Mouse (Mus musculus) neural tube, embryonic 11.5 days (tissue): ENCODE measurements at regions not wholly inside any gene's neighbourhood (a gene's known extent, or its start where the extent isn't known, plus 50 kb on each side); places are given as distances from the start of the nearest gene placed in this dataset.

Experiments
- ATAC-seq: fragments of 200-750 bp; cut with Nextera tagmentation; 2 replicates; pipeline ENCODE4 v1.8.0; 2017; ENCODE audit warnings: moderate number of reproducible peaks, mild to moderate bottlenecking, moderate TSS enrichment, moderate library complexity; ENCODE audit not compliant: insufficient read depth, low FRiP score, low TSS enrichment
- DNase-seq: peaks from one replicate; pipeline ENCODE4 v3.0.0-alpha.2; 2015; ENCODE audit warnings: low spot score
- H3K27ac ChIP-seq: fragments of 300-500 bp; sonication (generic); 2 replicates; pipeline ENCODE4 v1.5.1; 2014; ENCODE audit warnings: low read depth, mild to moderate bottlenecking, low read length
- H3K27me3 ChIP-seq: fragments of 300-500 bp; sonication (generic); 2 replicates; pipeline ENCODE4 v1.6.1; 2014; ENCODE audit warnings: mild to moderate bottlenecking, low read length, mixed read lengths; ENCODE audit not compliant: control insufficient read depth, insufficient read depth
- H3K36me3 ChIP-seq: fragments of 300-500 bp; sonication (generic); 2 replicates; pipeline ENCODE4 v1.6.1; 2014; ENCODE audit warnings: mild to moderate bottlenecking, low read length, moderate library complexity, mixed read lengths; ENCODE audit not compliant: control insufficient read depth, insufficient read depth
- H3K4me1 ChIP-seq: fragments of 300-500 bp; sonication (generic); 2 replicates; pipeline ENCODE4 v1.6.1; 2014; ENCODE audit warnings: low read length, mixed read lengths; ENCODE audit not compliant: control insufficient read depth, insufficient read depth
- H3K4me2 ChIP-seq: fragments of 300-500 bp; sonication (generic); 2 replicates; pipeline ENCODE4 v1.6.1; 2014; ENCODE audit warnings: low read depth, mild to moderate bottlenecking, moderate library complexity
- H3K4me3 ChIP-seq: fragments of 300-500 bp; sonication (generic); 2 replicates; pipeline ENCODE4 v1.5.1; 2014; ENCODE audit warnings: low read depth, low read length
- H3K9ac ChIP-seq: fragments of 300-500 bp; sonication (generic); 2 replicates; pipeline ENCODE4 v1.6.1; 2014; ENCODE audit warnings: mild to moderate bottlenecking, low read length
- H3K9me3 ChIP-seq: fragments of 300-500 bp; sonication (generic); 2 replicates; pipeline ENCODE4 v1.6.1; 2016; ENCODE audit warnings: low read length; ENCODE audit not compliant: control insufficient read depth
- WGBS: fragments of 180-500 bp; shearing (Covaris S2); extraction: QIAGEN DNeasy Blood & Tissue Kit; methylation state at CpG from one replicate; pipeline ENCODE4 v1.1.7; 2014; 5-methylcytosine and 5-hydroxymethylcytosine counted together

GRCm38 (mm10) chr19:14094191-14094590, 180.9 kb downstream of the Olfr1505 start:
- 57% methylated on average over 2 of the region's 2 CpGs for WGBS
- no peak for ATAC-seq

GRCm38 (mm10) chr19:14096187-14096586, 182.9 kb downstream of the Olfr1505 start:
- Histone ChIP-seq H3K27ac (no peak overlapping the region), H3K9ac (no peak overlapping the region), H3K27me3 (no peaks in the 10 kb centered on the region), H3K4me2 (no peak overlapping the region), H3K4me1 (no peaks in the 10 kb centered on the region), H3K36me3 (no peaks in the 10 kb centered on the region), H3K9me3 (no peaks in the 10 kb centered on the region), H3K4me3 (no peak overlapping the region)
- no peak for ATAC-seq
- WGBS: 83% methylated on average over 5 of the region's 5 CpGs
- no peak for DNase-seq

More at GRCm38 (mm10) chr19:14094191-14094590, 180.9 kb downstream of the Olfr1505 start:
- Histone ChIP-seq H3K4me1 (no peaks in the 10 kb centered on the region), H3K27me3 (no peaks in the 10 kb centered on the region), H3K9ac (no peak overlapping the region), H3K4me2 (no peak overlapping the region), H3K9me3 (no peaks in the 10 kb centered on the region), H3K4me3 (no peak overlapping the region), H3K36me3 (no peaks in the 10 kb centered on the region), H3K27ac (no peak overlapping the region)
- DNase-seq: no peak

DNA sequence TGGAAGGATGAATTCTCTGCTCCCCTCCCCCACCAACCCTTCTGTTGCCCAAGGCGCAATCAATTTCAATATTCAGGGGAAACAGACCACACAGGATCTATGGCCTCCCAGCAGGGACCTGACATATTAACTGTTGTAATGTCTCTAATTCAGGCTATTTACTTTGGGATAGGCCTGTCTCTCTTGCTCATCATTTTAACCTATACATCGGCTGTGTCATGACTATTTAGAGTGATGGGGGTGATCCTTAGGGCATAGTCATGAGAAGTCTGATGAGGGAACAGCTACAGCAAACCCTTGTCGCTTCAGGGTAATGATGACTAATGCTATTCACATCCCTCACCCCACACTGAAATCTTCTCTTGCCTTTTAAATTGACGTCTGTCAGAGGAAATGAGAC, 195.8 kb downstream of the Olfr1505 start:
- H3K36me3 ChIP-seq: no peaks in the 10 kb centered on the region
- no peak overlapping the region for H3K9ac ChIP-seq
- H3K4me1 ChIP-seq: no peaks in the 10 kb centered on the region
- ATAC-seq (peak; percentile 69; the same call in 1 of the 2 replicates), DNase-seq (peak; percentile 42)
- no peak overlapping the region for H3K27ac ChIP-seq
- WGBS: 56% methylated on average over 4 of the region's 4 CpGs
- no peak overlapping the region for H3K4me3 ChIP-seq
- H3K9me3 ChIP-seq: no peaks in the 10 kb centered on the region
- H3K4me2 ChIP-seq: no peak overlapping the region
- H3K27me3 ChIP-seq: no peaks in the 10 kb centered on the region

DNA sequence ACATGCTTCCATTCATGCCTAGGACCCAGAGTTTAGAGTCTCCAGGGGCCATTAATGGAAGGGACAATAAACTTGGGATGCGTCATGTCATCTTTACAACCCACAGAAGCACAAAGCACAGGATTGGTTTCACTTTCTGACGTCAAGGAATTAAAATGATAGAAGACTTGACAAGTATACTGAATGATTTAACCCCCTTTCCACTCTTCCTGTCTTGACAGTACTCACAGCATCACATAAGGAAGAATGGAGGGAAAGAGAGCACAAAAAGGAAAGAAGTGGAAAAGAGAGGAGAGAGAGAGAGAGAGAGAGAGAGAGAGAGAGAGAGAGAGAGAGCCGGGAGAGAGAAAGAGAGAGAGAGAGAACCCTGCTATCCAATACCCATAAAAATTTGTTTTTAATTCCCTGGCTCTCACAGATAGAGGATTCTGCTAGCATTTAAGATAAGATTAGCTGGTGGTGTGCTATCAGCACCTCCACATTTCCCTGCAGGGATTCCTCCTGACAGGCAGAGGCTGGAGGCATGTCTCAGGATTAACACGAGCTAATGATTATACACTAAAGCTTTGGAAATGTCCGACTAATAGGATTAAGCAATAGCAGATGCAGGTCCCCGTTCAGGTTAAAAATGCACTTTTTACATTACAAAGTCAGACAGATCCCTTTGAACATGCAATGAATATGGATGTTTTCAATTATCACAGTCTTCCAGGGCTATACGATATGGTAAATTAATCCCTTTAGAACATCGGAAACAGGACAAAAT, 210.2 kb downstream of the Olfr1505 start:
- no peak overlapping the region for H3K4me2 ChIP-seq
- ATAC-seq (no peak), DNase-seq (no peak)
- no peaks in the 10 kb centered on the region for H3K27me3 ChIP-seq
- no peaks in the 10 kb centered on the region for H3K9me3 ChIP-seq
- H3K9ac ChIP-seq: no peak overlapping the region
- no peaks in the 10 kb centered on the region for H3K36me3 ChIP-seq
- H3K27ac ChIP-seq: no peak overlapping the region
- H3K4me1 ChIP-seq: no peaks in the 10 kb centered on the region
- WGBS: 24% methylated on average over 7 of the region's 8 CpGs
- no peak overlapping the region for H3K4me3 ChIP-seq

DNA sequence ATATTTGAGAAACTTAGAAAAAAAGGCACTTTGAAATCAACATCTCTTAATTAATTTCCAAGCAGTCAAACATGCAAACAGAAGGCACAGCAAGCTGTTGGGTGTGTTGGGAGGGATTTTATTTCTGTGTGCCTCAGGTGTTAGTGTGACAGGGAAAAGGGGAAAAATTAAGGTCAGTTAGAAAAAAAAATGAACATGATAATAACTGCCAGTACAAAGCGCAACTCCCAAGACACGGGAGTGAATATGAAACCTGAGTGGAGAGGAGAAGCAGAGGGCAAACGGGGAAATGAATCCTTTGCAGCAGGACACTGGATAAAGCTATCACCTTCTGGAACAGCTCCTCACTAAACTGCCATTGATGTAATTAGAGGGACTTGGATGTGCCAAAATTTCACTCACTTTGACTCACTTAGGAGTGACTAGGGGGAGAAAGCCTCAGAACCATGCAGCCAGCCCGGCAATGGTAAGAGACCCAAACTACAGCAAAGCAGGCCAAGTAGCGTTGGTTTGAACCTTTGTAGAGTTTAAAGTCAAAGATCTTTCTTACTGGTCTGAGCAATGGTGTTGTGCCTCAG, 211.0 kb downstream of the Olfr1505 start:
- H3K4me2 ChIP-seq: no peak overlapping the region
- no peak overlapping the region for H3K9ac ChIP-seq
- H3K4me3 ChIP-seq: no peak overlapping the region
- ATAC-seq: no peak
- no peak overlapping the region for H3K27ac ChIP-seq
- no peaks in the 10 kb centered on the region for H3K9me3 ChIP-seq
- H3K27me3 ChIP-seq: no peaks in the 10 kb centered on the region
- WGBS: 61% methylated on average over 5 of the region's 5 CpGs
- DNase-seq: no peak
- H3K4me1 ChIP-seq: no peaks in the 10 kb centered on the region
- no peaks in the 10 kb centered on the region for H3K36me3 ChIP-seq

- Histone ChIP-seq H3K27ac (no peak overlapping the region), H3K4me1 (no peaks in the 10 kb centered on the region), H3K36me3 (no peaks in the 10 kb centered on the region), H3K9me3 (no peaks in the 10 kb centered on the region), H3K9ac (no peak overlapping the region), H3K4me2 (no peak overlapping the region), H3K4me3 (no peak overlapping the region), H3K27me3 (no peaks in the 10 kb centered on the region)
- ATAC-seq: no peak
- no peak for DNase-seq
- WGBS: 64% methylated on average over 5 of the region's 5 CpGs
Measured at GRCm38 (mm10) chr19:14124986-14125385, 211.7 kb downstream of the Olfr1505 start.

DNA sequence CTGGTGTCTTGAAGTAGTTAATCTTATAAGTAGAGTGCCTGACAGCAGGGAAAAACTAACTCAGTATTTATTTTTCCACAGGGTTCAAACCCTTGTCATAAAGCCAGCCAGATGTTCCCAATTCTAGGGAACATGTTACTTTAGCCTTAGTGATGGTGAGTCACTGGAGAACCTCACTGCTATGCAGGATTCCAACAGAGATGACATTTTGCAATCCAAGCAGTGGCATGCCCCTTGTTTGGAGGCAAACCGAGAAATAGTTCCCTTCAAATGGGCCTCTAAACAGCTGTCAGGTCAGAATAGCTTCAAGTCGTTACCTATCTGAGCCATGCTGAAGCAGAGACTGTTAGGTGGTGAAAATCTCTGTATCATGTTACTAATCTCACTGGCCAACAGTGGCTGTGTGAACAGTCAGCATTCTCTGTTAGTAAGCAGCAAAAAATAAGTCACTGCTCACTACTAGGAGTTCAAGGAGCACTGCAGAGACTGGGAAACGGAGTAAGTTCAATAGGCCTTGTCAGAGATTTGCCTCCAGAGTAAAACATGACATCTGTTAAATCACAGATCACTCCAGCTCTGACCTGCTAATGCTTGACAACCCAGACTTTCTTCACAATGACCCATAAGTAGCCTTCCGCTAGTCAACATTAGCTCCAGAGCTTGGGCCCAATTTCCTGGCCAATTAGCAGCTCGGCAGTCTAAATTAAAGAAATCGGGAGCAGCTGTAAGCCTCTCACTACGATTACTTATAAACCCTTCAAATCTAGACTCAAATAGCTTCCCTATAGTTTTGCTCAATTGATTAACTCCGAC, 215.3 kb downstream of the Olfr1505 start:
- Histone ChIP-seq H3K9ac (no peak overlapping the region), H3K4me1 (no peaks in the 10 kb centered on the region), H3K36me3 (no peaks in the 10 kb centered on the region), H3K9me3 (no peaks in the 10 kb centered on the region), H3K27me3 (no peaks in the 10 kb centered on the region), H3K4me2 (no peak overlapping the region), H3K27ac (no peak overlapping the region), H3K4me3 (no peak overlapping the region)
- DNase-seq (peak; percentile 11), ATAC-seq (no peak)
- 67% methylated on average over 8 of the region's 8 CpGs for WGBS

DNA sequence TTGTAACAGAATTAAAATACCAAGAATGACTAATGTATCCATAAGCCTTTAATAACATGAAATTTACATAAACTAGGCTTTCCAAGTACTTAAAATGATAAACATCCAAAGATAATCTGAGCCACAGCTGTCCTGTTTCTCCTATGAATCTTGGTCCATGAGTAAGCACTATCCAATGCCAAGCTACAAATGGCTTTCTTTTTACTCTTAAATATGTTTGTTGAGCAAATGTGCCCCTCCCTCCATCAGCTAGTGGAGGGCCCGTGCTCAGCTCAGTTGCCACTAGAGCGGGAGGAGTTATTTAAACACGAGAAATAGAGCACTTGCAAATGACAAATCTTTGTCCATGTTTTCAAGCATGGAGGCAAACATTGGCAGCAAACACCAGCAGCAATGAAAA, 247.9 kb downstream of the Olfr1505 start:
- Histone ChIP-seq H3K27me3 (no peaks in the 10 kb centered on the region), H3K36me3 (no peaks in the 10 kb centered on the region), H3K9ac (no peak overlapping the region), H3K27ac (no peak overlapping the region), H3K4me2 (no peak overlapping the region), H3K4me3 (no peak overlapping the region), H3K4me1 (no peaks in the 10 kb centered on the region), H3K9me3 (no peaks in the 10 kb centered on the region)
- ATAC-seq (no peak), DNase-seq (no peak)
- WGBS: 52% methylated on average over 3 of the region's 3 CpGs
